Mouse (Mus musculus) forebrain, embryonic 10.5 days (tissue): ENCODE data around the gene Txnip. TPM values are rescaled to one million over a fixed set of nuclear protein-coding genes. Genes with fewer than 3 reads are reported as not detected.

Source experiments
- DNase-seq: peaks from one replicate; pipeline ENCODE4 v3.0.0-alpha.2; 2017; ENCODE audit warnings: low spot score; ENCODE audit errors: extremely low spot score
- H3K27ac ChIP-seq: fragments of 300-500 bp; sonication (generic); 2 replicates; pipeline ENCODE4 v1.5.1; 2016; ENCODE audit warnings: mild to moderate bottlenecking
- H3K27me3 ChIP-seq: fragments of 300-500 bp; sonication (generic); 2 replicates; pipeline ENCODE4 v1.6.1; 2016; ENCODE audit warnings: mild to moderate bottlenecking; ENCODE audit not compliant: poor library complexity, severe bottlenecking
- H3K36me3 ChIP-seq: fragments of 300-500 bp; sonication (generic); replicated peaks from 2 replicates; pipeline ENCODE4 v1.6.1; 2016; ENCODE audit warnings: mild to moderate bottlenecking, moderate library complexity
- H3K4me1 ChIP-seq: fragments of 300-500 bp; sonication (generic); 2 replicates; pipeline ENCODE4 v1.6.1; 2016
- H3K4me3 ChIP-seq: fragments of 300-500 bp; sonication (generic); 2 replicates; pipeline ENCODE4 v1.5.1; 2016; ENCODE audit warnings: mild to moderate bottlenecking, moderate library complexity
- H3K9me3 ChIP-seq: fragments of 300-500 bp; sonication (generic); 2 replicates; pipeline ENCODE4 v1.6.1; 2016; ENCODE audit warnings: mild to moderate bottlenecking, moderate library complexity
- WGBS: fragments of 180-500 bp; shearing (Covaris S2); methylation state at CpG from one replicate; pipeline ENCODE4 v1.1.7; 2016; 5-methylcytosine and 5-hydroxymethylcytosine counted together
- polyA plus RNA-seq: library from polyadenylated mRNA; unstranded; fragments of >200 nt; fragmentation: Nextera tagmentation; extraction: Ambion mirVana; gene quantifications from 2 replicates; pipeline ENCODE4 v1.2.1, GENCODE M21; 2016

Txnip gene
- polyA plus RNA-seq, 1 experiment from 2014 or later, result 26.8 TPM

DNA sequence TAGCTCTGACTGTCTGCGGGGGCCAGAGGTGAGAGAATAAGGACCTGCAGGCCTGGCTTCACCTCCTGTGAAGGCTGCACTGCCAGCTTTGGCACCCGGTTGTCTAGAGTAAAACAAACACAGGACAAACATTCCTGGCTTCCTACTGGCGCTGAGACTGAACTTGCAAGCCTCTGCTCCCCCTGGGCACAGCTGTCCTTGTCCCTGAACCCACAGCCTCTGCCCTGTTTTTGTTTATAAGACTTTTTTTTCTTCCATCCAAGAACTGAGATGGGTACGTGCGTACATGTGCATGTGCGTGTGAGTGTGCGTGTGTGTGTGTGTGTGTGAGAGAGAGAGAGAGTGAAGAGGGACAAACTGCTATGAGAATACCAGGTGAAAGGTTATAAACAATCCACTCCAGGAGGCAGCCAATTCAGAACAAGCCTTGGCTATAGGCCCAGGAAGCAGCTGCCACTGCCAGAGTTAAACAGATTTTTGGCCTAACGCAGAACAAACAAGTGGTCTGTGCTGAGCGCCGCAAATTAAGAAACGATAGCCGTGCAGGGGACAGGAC lies 2.6 kb upstream of the Txnip start:
- peak overlapping the region; percentile 63 for H3K27ac ChIP-seq
- 61% methylated on average over 12 of the region's 12 CpGs for WGBS
- H3K9me3 ChIP-seq, result no peaks in the 10 kb centered on the region
- H3K36me3 ChIP-seq, result peaks cover 11% of the 10 kb centered on the region
- no peak overlapping the region for H3K4me3 ChIP-seq
- H3K27me3 ChIP-seq, result no peaks in the 10 kb centered on the region
- H3K4me1 ChIP-seq, result peaks cover 57% of the 10 kb centered on the region
- DNase-seq, result no peak

DNA sequence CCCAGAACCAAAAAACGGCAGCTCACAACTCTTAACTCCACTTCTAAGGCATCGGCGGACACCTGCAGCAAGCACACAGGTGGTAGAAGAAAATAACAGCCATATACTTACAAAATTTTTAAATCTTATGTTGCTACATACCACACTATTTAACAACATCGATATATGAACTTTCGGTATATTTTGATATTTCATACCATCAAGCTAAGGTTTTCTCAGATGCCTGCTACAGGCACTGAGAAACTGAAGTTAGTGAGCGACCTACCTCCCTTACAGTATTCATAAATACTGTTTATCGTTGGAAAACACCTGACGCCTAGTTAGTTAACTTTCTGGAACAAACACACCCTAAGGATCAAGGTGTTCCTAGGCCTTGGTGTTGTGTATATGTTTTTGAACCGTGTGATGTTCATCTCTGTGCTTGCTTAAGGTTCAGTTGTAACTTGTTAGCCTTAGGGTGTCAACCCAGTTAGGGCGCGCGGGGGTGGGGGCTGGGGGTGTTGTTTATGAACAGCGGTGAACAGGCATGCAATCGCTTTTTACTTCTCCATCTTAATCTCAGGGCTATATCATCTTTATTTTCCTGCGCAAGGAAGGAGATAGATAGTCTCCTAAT lies 1.6 kb upstream of the Txnip start:
- Histone ChIP-seq H3K4me3 (0 out of 2 replicates have a peak overlapping the region, but pooled peaks have one; percentile 69), H3K27me3 (no peaks in the 10 kb centered on the region), H3K36me3 (peaks cover 21% of the 10 kb centered on the region), H3K4me1 (peaks cover 61% of the 10 kb centered on the region), H3K27ac (peak overlapping the region; percentile 88; the same call in 1 of the 2 replicates), H3K9me3 (no peaks in the 10 kb centered on the region)
- 85% methylated on average over 15 of the region's 15 CpGs for WGBS
- DNase-seq, result no peak

DNA sequence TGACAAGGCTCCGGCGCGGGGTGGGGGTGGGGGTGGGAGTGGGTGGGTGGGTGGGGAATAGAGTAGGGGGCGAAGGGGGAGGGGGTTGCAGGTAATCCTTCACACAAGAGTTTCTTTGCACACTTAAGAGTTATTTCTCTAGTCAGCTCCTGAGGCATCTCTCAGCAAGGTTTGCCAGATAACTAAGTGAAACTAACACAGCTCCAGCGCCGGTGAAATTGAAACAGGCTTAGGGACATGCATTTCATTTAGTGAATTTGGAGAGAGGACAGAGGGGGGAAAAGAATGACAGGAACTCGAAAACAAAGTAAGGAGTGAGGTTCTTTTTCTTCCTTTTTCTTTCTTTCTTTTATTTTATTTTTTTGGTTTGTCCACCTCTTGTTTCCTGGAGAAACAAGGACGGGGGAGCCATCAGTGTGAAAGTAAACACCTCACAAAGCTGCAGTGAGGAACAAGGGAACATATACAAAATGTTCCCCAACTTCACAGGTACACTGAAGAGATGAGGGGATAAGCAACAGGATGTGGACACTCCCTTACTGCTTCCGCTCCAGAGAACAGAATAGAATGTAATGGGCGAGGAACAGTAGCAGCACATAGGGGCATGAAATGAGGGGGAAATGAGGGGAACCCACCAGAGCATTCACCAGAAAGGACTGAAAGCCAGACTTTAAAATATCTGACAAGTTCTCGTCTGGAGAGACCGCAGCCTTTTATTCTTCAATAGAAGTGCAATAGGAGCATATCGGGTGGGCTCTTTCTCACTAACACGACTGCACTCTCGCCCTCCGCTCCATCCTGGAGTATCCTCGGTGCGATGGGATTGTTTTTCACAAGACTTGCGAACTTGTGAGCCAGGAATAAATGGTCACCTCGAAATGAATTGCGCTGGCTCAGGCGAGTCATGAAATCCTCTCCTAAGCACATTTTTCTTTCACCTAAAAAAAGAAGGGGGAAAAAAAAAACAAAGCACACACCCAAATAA lies 814 bp upstream of the Txnip start:
- peaks cover 60% of the 10 kb centered on the region for H3K4me1 ChIP-seq
- no peak for DNase-seq

GRCm38 (mm10) chr3:96558159-96558558 lies 402 bp downstream of the Txnip start:
- peak; percentile 43 for DNase-seq
- no peaks in the 10 kb centered on the region for H3K27me3 ChIP-seq
- H3K4me1 ChIP-seq, result peaks cover 60% of the 10 kb centered on the region
- 2% methylated on average over 17 of the region's 17 CpGs for WGBS
- peak overlapping the region; percentile 88 for H3K27ac ChIP-seq
- peak overlapping the region; percentile 69 for H3K4me3 ChIP-seq
- peaks cover 25% of the 10 kb centered on the region for H3K36me3 ChIP-seq
- no peaks in the 10 kb centered on the region for H3K9me3 ChIP-seq

More for the DNA sequence above, 814 bp upstream of the Txnip start:
- H3K36me3 ChIP-seq, result peaks cover 25% of the 10 kb centered on the region
- H3K27ac ChIP-seq, result peak overlapping the region; percentile 88
- 12% methylated on average over 22 of the region's 22 CpGs for WGBS
- H3K9me3 ChIP-seq, result no peaks in the 10 kb centered on the region
- peak overlapping the region; percentile 69 for H3K4me3 ChIP-seq
- H3K27me3 ChIP-seq, result no peaks in the 10 kb centered on the region

DNA sequence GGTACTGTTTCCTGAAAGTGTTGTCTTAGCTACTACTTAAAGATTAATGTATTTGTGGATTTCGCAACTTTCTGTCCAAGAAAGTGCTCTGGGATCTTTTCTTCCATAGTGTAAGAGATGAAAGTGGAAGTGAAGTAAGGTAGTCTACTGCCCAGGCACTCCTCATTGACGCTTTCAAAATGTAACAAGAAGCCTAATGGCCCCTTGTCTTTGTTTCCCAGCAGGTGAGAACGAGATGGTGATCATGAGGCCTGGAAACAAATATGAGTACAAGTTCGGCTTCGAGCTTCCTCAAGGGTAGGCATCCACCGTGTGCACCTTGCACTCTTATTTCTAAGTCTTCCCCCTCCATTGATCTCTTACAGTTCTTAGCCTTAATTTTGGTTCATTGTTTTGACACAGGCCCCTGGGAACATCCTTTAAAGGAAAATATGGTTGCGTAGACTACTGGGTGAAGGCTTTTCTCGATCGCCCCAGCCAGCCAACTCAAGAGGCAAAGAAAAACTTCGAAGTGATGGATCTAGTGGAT lies 975 bp downstream of the Txnip start:
- Histone ChIP-seq H3K9me3 (no peaks in the 10 kb centered on the region), H3K27ac (peak overlapping the region; percentile 88), H3K4me1 (peaks cover 60% of the 10 kb centered on the region), H3K4me3 (peak overlapping the region; percentile 69), H3K27me3 (no peaks in the 10 kb centered on the region), H3K36me3 (peaks cover 25% of the 10 kb centered on the region)
- 60% methylated on average over 10 of the region's 10 CpGs for WGBS
- no peak for DNase-seq

- H3K36me3 ChIP-seq, result peaks cover 25% of the 10 kb centered on the region
- no peaks in the 10 kb centered on the region for H3K9me3 ChIP-seq
- peaks cover 63% of the 10 kb centered on the region for H3K4me1 ChIP-seq
- H3K27ac ChIP-seq, result no peak overlapping the region
- peak overlapping the region; percentile 69 for H3K4me3 ChIP-seq
- 90% methylated on average over 12 of the region's 12 CpGs for WGBS
- H3K27me3 ChIP-seq, result no peaks in the 10 kb centered on the region
- DNase-seq, result no peak
These were observed 1.7 kb downstream of the Txnip start for GRCm38 (mm10) chr3:96559398-96559910.

DNA sequence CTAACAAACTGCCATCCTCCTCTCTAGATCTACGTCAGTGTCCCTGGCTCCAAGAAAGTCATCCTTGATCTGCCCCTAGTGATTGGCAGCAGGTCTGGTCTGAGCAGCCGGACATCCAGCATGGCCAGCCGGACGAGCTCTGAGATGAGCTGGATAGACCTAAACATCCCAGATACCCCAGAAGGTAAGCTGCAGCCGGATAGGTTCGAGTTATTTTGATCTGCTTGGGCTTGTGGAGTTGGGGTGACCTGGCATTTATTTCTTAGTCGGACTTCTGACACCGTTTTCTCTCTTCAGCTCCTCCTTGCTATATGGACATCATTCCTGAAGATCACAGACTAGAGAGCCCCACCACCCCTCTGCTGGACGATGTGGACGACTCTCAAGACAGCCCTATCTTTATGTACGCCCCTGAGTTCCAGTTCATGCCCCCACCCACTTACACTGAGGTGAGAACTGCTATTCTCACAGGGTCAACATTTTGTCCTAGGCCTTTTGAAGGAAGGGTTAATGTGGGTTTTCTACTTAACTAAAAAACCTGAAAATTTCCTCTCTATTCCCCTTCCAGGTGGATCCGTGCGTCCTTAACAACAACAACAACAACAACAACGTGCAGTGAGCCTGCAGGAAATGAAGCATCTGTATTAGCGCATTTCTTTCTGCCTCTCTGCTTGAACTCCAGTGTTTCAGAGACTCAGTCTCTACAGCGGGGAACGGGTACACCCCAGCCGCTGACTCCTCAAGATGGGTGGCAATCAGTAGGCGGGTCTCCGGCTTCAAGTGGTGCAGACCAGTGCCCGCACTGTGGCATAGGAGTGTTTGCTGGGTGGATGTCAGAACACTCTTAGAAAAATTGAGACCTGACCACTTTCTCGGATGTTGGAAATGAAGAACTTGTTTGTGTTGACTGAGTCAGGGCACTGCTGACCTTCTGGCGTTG lies 2.4 kb downstream of the Txnip start:
- Histone ChIP-seq H3K9me3 (no peaks in the 10 kb centered on the region), H3K4me3 (peak overlapping the region; percentile 69), H3K27ac (no peak overlapping the region), H3K27me3 (no peaks in the 10 kb centered on the region), H3K36me3 (peaks cover 25% of the 10 kb centered on the region), H3K4me1 (peaks cover 58% of the 10 kb centered on the region)
- WGBS, result 93% methylated on average over 23 of the region's 23 CpGs
- DNase-seq, result no peak

DNA sequence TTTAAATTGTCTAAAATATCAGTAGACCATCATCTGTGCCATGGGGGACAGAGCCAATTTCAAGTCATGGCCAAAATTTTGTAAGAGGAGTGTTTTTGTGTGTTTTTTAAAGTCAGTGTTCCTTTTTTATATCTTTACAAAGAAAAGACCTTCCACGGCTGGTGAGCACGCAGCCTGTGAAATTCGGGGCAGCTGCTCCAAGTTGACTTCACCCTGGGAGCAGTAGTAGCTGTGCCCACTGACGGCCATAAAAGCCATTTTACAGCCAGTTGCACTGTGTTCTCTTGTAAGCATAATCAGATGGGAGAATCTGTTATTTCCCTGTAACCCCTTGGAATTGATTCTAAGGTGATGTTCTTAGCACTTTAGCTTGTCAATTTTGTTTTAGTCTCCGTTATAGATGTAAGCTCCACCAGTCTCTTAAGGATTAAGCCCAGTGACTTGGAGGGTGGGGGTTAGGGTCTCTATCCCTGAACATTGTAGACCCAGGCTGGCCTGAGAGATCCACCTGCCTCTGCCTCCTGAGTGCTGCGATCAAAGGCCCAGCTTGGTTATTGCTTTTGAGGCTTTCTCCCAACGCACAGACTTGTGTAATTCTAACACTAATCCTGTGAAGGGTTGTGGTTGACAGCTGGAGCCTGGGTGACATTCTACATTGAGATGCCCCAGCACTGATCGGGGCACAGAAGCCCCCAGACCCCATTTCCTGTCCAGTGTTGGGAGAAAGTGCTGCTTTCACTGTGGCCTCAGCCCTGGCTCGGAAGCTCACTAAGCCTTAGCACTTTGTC lies 3.3 kb downstream of the Txnip start:
- Histone ChIP-seq H3K36me3 (peaks cover 25% of the 10 kb centered on the region), H3K9me3 (no peaks in the 10 kb centered on the region), H3K27ac (no peak overlapping the region), H3K27me3 (no peaks in the 10 kb centered on the region), H3K4me3 (peak overlapping the region; percentile 69; the same call in 1 of the 2 replicates), H3K4me1 (peaks cover 51% of the 10 kb centered on the region)
- 93% methylated on average over 9 of the region's 9 CpGs for WGBS
- no peak for DNase-seq

DNA sequence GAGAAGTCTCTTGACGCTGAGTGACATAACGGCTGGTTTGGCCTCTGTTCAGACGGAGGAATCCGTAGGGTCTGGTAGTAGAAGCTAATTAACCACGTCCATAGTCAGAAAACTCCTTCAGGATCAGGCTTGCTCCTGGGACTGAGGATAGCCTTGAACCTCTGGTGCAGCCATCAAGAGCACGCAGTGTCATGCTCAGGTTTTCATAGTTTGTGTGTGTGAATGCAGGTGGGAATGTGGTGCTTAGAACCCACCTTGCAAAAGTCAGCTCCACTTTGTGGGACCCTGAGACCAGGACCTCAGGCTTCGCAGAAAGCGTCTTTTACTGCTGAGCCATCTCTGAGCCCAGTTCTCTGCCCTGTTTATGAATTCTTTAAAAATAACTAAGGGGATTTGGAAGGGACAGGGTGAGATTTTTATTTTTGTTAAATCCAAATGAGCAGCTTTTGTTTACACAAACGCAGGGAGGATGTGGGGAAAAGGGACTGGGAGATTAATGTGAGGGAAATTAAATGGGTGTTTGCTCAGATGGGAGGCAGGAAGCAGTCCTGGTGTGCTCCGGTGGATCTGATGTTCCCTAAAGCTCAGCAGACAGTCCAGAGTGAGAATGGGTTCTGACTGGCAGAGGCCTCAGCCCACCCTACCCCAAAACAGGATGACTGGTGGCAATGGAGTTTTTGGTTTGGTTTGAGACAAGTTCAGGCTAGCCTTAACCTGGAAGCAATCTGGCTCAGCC lies 4.4 kb downstream of the Txnip start:
- H3K4me1 ChIP-seq, result peaks cover 41% of the 10 kb centered on the region
- H3K27me3 ChIP-seq, result no peaks in the 10 kb centered on the region
- WGBS, result 73% methylated on average over 10 of the region's 10 CpGs
- peaks cover 25% of the 10 kb centered on the region for H3K36me3 ChIP-seq
- H3K27ac ChIP-seq, result no peak overlapping the region
- H3K9me3 ChIP-seq, result no peaks in the 10 kb centered on the region
- DNase-seq, result no peak
- no peak overlapping the region for H3K4me3 ChIP-seq

- peaks cover 25% of the 10 kb centered on the region for H3K36me3 ChIP-seq
- no peak overlapping the region for H3K27ac ChIP-seq
- H3K4me3 ChIP-seq, result no peak overlapping the region
- 93% methylated on average over 8 of the region's 8 CpGs for WGBS
- H3K9me3 ChIP-seq, result no peaks in the 10 kb centered on the region
- peaks cover 34% of the 10 kb centered on the region for H3K4me1 ChIP-seq
- no peak for DNase-seq
- no peaks in the 10 kb centered on the region for H3K27me3 ChIP-seq
These were observed 5.5 kb downstream of the Txnip start for GRCm38 (mm10) chr3:96563267-96563666.
